Comparison of ENCODE assay signal across 11 mouse cellular contexts in genomic region chr11:101628733-101629417, GRCm38 (mm10). TPM values are rescaled to one million over a fixed set of nuclear protein-coding genes. Genes with fewer than 3 reads are reported as not detected.
DNase-seq lines count a peak whose midpoint lies in the region; ATAC-seq lines count a peak whose summit lies in the region.
"Not testable (repeated sequence)": the region's sequence is repeated elsewhere in the genome, so short reads cannot be mapped to it uniquely, and the experiment has no call there.
"Had no signal": no experiment of that assay in that cellular context is flagged by ENCODE, and none has a peak within 500 bp of the region (broad histone marks: within the 10 kb centered on the region; RNA-seq: fewer than 3 reads in every experiment).

No protein-coding gene starts in this region.

- peak overlapping the region; percentile 71; the same call in 1 of the 2 replicates for H3K9ac ChIP-seq in forebrain, embryonic 13.5 days
- not testable (repeated sequence) for H3K9ac ChIP-seq in heart, embryonic 15.5 days; intestine, embryonic 15.5 days; lung, embryonic 16.5 days (ENCODE audit: low read length); neural tube, embryonic 11.5 days (ENCODE audit: low read length)
- peak overlapping the region; percentile 75; the same call in 1 of the 2 replicates for H3K9ac ChIP-seq in limb, embryonic 13.5 days

- peak overlapping the region; percentile 53 for H3K4me3 ChIP-seq in forebrain, embryonic 13.5 days
- peak overlapping the region; percentile 69 for H3K4me3 ChIP-seq in heart, embryonic 15.5 days
- H3K4me3 ChIP-seq in intestine, embryonic 15.5 days (replicated peaks) = peak overlapping the region; percentile 50; the same call in 1 of the 2 replicates
- H3K4me3 ChIP-seq in limb, embryonic 13.5 days = peak overlapping the region; percentile 55
- H3K4me3 ChIP-seq in lung, embryonic 16.5 days (ENCODE audit: low read length) = peak overlapping the region; percentile 69
- H3K4me3 ChIP-seq in neural tube, embryonic 11.5 days (ENCODE audit: low read depth, low read length) = peak overlapping the region; percentile 48; the same call in 1 of the 2 replicates

- not testable (repeated sequence) for H3K9me3 ChIP-seq in forebrain, embryonic 13.5 days (replicated peaks); heart, embryonic 15.5 days (replicated peaks); intestine, embryonic 15.5 days; limb, embryonic 13.5 days; lung, embryonic 16.5 days (ENCODE audit: control insufficient read depth, low read length); neural tube, embryonic 11.5 days (ENCODE audit: control insufficient read depth, low read length)

- peak overlapping the region; percentile 80 for H3K4me2 ChIP-seq in forebrain, embryonic 13.5 days
- peak overlapping the region; percentile 89 for H3K4me2 ChIP-seq in heart, embryonic 15.5 days
- peak overlapping the region; percentile 84 for H3K4me2 ChIP-seq in intestine, embryonic 15.5 days (replicated peaks)
- peak overlapping the region; percentile 80 for H3K4me2 ChIP-seq in limb, embryonic 13.5 days (replicated peaks)
- H3K4me2 ChIP-seq in lung, embryonic 16.5 days (ENCODE audit: low read depth, low read length) = peak overlapping the region; percentile 79
- H3K4me2 ChIP-seq in neural tube, embryonic 11.5 days (ENCODE audit: low read depth) = peak overlapping the region; percentile 65

- ATAC-seq in forebrain, embryonic 13.5 days; heart, embryonic 15.5 days (replicated peaks; ENCODE audit: insufficient number of reproducible peaks, insufficient read depth, low FRiP score, low read depth); intestine, embryonic 15.5 days; limb, embryonic 13.5 days (ENCODE audit: low FRiP score, low read depth); lung, embryonic 16.5 days (ENCODE audit: low read depth); neural tube, embryonic 11.5 days (ENCODE audit: insufficient read depth, low FRiP score, low TSS enrichment): not testable (repeated sequence)

- peak; percentile 29 for DNase-seq in NIH3T3 (ENCODE audit: low read depth)
- DNase-seq in neural tube, embryonic 11.5 days (ENCODE audit: low spot score) = not testable (repeated sequence)

- not testable (repeated sequence) for H3K27ac ChIP-seq in forebrain, embryonic 13.5 days; heart, embryonic 15.5 days; intestine, embryonic 15.5 days; limb, embryonic 13.5 days; lung, embryonic 16.5 days (ENCODE audit: low read length); neural tube, embryonic 11.5 days (ENCODE audit: low read depth, low read length)

- H3K27me3 ChIP-seq in forebrain, embryonic 13.5 days; heart, embryonic 15.5 days; intestine, embryonic 15.5 days (replicated peaks); limb, embryonic 13.5 days; lung, embryonic 16.5 days (ENCODE audit: control insufficient read depth, insufficient read depth, low read depth, low read length); neural tube, embryonic 11.5 days (ENCODE audit: control insufficient read depth, insufficient read depth, low read length): not testable (repeated sequence)

- H3K36me3 ChIP-seq in forebrain, embryonic 13.5 days (ENCODE audit: poor library complexity, severe bottlenecking) = peaks cover 11% of the 10 kb centered on the region; the same call in 1 of the 2 replicates
- H3K36me3 ChIP-seq in heart, embryonic 15.5 days; intestine, embryonic 15.5 days; lung, embryonic 16.5 days (ENCODE audit: control insufficient read depth, insufficient read depth, low read length); neural tube, embryonic 11.5 days (ENCODE audit: control insufficient read depth, insufficient read depth, low read length): not testable (repeated sequence)
- peaks cover 13% of the 10 kb centered on the region for H3K36me3 ChIP-seq in limb, embryonic 13.5 days

- WGBS in forebrain, embryonic 13.5 days = 73% methylated on average over 4 of the region's 5 CpGs
- WGBS in heart, embryonic 15.5 days = 64% methylated on average over 5 of the region's 5 CpGs
- 71% methylated on average over 5 of the region's 5 CpGs for WGBS in intestine, embryonic 15.5 days
- WGBS in limb, embryonic 13.5 days = 67% methylated on average over 4 of the region's 5 CpGs
- WGBS in lung, embryonic 16.5 days = 63% methylated on average over 4 of the region's 5 CpGs
- WGBS in neural tube, embryonic 11.5 days = 75% methylated on average over 4 of the region's 5 CpGs

- H3K4me1 ChIP-seq in forebrain, embryonic 13.5 days = peaks cover 11% of the 10 kb centered on the region
- H3K4me1 ChIP-seq in heart, embryonic 15.5 days (replicated peaks); intestine, embryonic 15.5 days (replicated peaks); limb, embryonic 13.5 days; lung, embryonic 16.5 days (replicated peaks; ENCODE audit: control insufficient read depth, insufficient read depth, low read length); neural tube, embryonic 11.5 days (ENCODE audit: control insufficient read depth, insufficient read depth, low read length): not testable (repeated sequence)

RNA-seq across cellular contexts. Expression of gene Rdm1, which starts 1.9 kb away (rescaled TPM):
- 48.9 and 52.6 TPM in 2 replicates for polyA plus RNA-seq in forebrain, embryonic 13.5 days (2015; fragmentation: Nextera tagmentation; extraction: Ambion mirVana)
- polyA plus RNA-seq in heart, embryonic 15.5 days (2015; fragmentation: Nextera tagmentation; extraction: Ambion mirVana) = 45.6 and 46.4 TPM in 2 replicates
- 34.5 and 35.8 TPM in 2 replicates for polyA plus RNA-seq in intestine, embryonic 15.5 days (2015; fragmentation: Nextera tagmentation; extraction: Ambion mirVana)
- 42.6 and 47.4 TPM in 2 replicates for polyA plus RNA-seq in limb, embryonic 13.5 days (2015; fragmentation: Nextera tagmentation; extraction: Ambion mirVana)
- polyA plus RNA-seq in lung, embryonic 16.5 days (2015; fragmentation: Nextera tagmentation; extraction: Ambion mirVana) = 52.0 and 52.1 TPM in 2 replicates
- 24.1 and 30.7 TPM in 2 replicates for polyA plus RNA-seq in neural tube, embryonic 11.5 days (2014; fragmentation: Nextera tagmentation; extraction: Ambion mirVana)

RNA-seq across cellular contexts. Expression of gene Gm11634, which starts 29.8 kb away (rescaled TPM):
- not detected in 2 replicates for polyA plus RNA-seq in forebrain, embryonic 13.5 days (2015; fragmentation: Nextera tagmentation; extraction: Ambion mirVana)
- polyA plus RNA-seq in heart, embryonic 15.5 days (2015; fragmentation: Nextera tagmentation; extraction: Ambion mirVana) = not detected in 2 replicates
- polyA plus RNA-seq in intestine, embryonic 15.5 days (2015; fragmentation: Nextera tagmentation; extraction: Ambion mirVana) = not detected in 2 replicates
- polyA plus RNA-seq in limb, embryonic 13.5 days (2015; fragmentation: Nextera tagmentation; extraction: Ambion mirVana) = not detected in 2 replicates
- not detected in 2 replicates for polyA plus RNA-seq in lung, embryonic 16.5 days (2015; fragmentation: Nextera tagmentation; extraction: Ambion mirVana)
- polyA plus RNA-seq in neural tube, embryonic 11.5 days (2014; fragmentation: Nextera tagmentation; extraction: Ambion mirVana) = not detected in 2 replicates
- polyA plus RNA-seq: cerebellum, adult 2 months; frontal cortex, adult 2 months; G1E; urinary bladder, adult 2 months had no signal

RNA-seq across cellular contexts. Expression of gene Arl4d, which starts 36.5 kb away (rescaled TPM):
- polyA plus RNA-seq in forebrain, embryonic 13.5 days (2015; fragmentation: Nextera tagmentation; extraction: Ambion mirVana) = 32.5 and 40.6 TPM in 2 replicates
- polyA plus RNA-seq in heart, embryonic 15.5 days (2015; fragmentation: Nextera tagmentation; extraction: Ambion mirVana) = 6.1 and 7.2 TPM in 2 replicates
- 7.6 and 7.8 TPM in 2 replicates for polyA plus RNA-seq in intestine, embryonic 15.5 days (2015; fragmentation: Nextera tagmentation; extraction: Ambion mirVana)
- polyA plus RNA-seq in limb, embryonic 13.5 days (2015; fragmentation: Nextera tagmentation; extraction: Ambion mirVana) = 2.0 and 2.2 TPM in 2 replicates
- 6.8 and 7.4 TPM in 2 replicates for polyA plus RNA-seq in lung, embryonic 16.5 days (2015; fragmentation: Nextera tagmentation; extraction: Ambion mirVana)
- polyA plus RNA-seq in neural tube, embryonic 11.5 days (2014; fragmentation: Nextera tagmentation; extraction: Ambion mirVana) = 23.9 and 29.5 TPM in 2 replicates

RNA-seq across cellular contexts. Expression of gene Tmem106a, which starts 46.8 kb away (rescaled TPM):
- polyA plus RNA-seq in forebrain, embryonic 13.5 days (2015; fragmentation: Nextera tagmentation; extraction: Ambion mirVana) = 1.1 and 1.3 TPM in 2 replicates
- 4.8 and 6.8 TPM in 2 replicates for polyA plus RNA-seq in heart, embryonic 15.5 days (2015; fragmentation: Nextera tagmentation; extraction: Ambion mirVana)
- 21.6 and 22.0 TPM in 2 replicates for polyA plus RNA-seq in intestine, embryonic 15.5 days (2015; fragmentation: Nextera tagmentation; extraction: Ambion mirVana)
- 3.2 and 3.6 TPM in 2 replicates for polyA plus RNA-seq in limb, embryonic 13.5 days (2015; fragmentation: Nextera tagmentation; extraction: Ambion mirVana)
- 4.7 and 7.1 TPM in 2 replicates for polyA plus RNA-seq in lung, embryonic 16.5 days (2015; fragmentation: Nextera tagmentation; extraction: Ambion mirVana)
- polyA plus RNA-seq in neural tube, embryonic 11.5 days (2014; fragmentation: Nextera tagmentation; extraction: Ambion mirVana) = 1.6 and 2.5 TPM in 2 replicates
